Mouse (Mus musculus): ENCODE measurements at regions not wholly inside any gene's neighbourhood (a gene's known extent, or its start where the extent isn't known, plus 50 kb on each side); places are given as distances from the start of the nearest gene placed in this dataset.

DNA sequence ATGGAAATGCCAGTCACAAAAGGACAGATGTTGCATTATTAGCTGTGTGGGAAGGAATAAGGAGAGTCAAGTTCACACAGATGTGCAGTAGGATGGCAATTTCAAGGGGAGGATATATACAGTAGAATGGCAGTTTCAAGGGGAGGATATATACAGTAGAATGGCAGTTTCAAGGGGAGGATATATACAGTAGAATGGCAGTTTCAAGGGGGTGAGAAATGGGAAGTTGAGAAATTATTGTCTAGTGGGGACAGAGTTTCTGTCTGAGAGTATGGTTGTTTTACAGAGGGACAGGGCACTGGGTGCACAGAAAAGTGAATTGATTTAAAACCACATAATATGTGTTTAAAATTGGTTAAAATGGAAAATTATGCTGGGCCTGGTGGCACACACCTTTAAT, 54.8 kb upstream of the Scel start:
- Histone ChIP-seq H3K4me3 (no peak overlapping the region), H3K27ac (no peak overlapping the region)
- intact Hi-C loops (cut with DNase I) = no loop called here
- TF ChIP-seq CTCF (IDR thresholded peaks at IDR 0.05) = no peak
- DNase-seq (ENCODE audit: extremely low spot score in 1 of 2, low spot score in 2 of 2) = no peak

DNA sequence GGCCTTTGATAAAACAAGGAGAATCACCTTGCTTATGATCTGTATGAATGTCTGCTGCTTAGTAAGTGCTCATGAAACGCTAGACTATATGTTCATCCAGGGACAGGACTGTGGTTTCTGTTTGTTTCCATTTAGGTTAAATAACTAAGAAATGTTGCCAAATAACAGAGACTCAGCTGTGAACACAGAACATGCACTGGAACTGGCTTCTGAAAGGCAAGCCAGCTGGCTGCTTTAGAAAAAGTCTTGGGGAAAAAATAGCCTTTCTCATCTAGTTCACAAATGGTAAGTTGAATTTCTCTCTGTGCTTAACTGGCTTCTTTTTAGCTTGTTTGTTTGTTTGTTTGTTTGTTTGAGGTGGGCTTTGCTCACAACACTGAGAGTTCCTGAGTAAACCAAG, 57.0 kb upstream of the Scel start:
- Histone ChIP-seq H3K4me3 (no peak overlapping the region), H3K27ac (no peak overlapping the region)
- DNase-seq (ENCODE audit: extremely low spot score in 1 of 2, low spot score in 2 of 2) = no peak
- TF ChIP-seq CTCF (IDR thresholded peaks at IDR 0.05) = no peak
- intact Hi-C loops (cut with DNase I) = no loop called here

DNA sequence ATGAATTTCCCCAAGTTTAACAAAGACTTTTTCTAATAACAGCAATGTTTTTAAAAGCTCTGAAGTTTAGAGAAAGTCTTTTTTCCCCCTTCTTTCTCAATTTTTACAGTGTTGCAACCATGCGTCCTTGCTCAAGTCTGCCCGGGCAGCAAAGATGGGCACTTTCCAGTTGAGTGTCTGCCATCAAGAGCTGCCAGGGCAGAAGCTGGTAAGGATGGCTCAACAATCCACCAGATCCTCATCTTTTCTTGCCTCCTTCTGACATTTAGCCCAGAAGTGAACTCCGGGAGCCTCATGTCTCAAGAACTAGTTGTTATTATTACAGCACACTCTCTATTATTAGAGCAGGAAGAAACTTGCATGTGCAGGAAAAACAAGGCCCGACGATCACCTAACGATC, 62.4 kb upstream of the Scel start:
- no peak for TF ChIP-seq CTCF (IDR thresholded peaks at IDR 0.05)
- intact Hi-C loops (cut with DNase I) = no loop called here
- Histone ChIP-seq H3K4me3 (no peak overlapping the region), H3K27ac (no peak overlapping the region)
- DNase-seq (ENCODE audit: extremely low spot score in 1 of 2, low spot score in 2 of 2) = no peak

DNA sequence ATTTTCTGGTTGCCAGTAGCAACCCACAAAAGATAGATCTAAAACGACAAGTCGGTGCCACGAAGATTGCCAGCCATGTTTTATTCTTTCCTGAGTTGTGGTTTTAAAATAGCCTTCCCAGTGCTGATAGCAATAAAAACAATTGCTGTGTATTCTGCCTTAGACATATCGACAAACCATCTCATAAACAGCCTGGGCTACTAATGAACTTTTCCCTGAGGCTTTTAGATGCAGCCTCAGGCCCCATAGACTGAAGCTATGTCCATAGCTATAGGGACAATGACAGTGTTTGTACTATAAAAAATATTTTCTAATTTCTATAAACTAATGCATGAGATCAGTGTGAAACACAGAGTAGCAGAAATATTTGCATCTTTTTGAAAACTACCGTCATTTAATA, 63.7 kb upstream of the Scel start:
- Histone ChIP-seq H3K4me3 (no peak overlapping the region), H3K27ac (no peak overlapping the region)
- intact Hi-C loops (cut with DNase I) = no loop called here
- TF ChIP-seq CTCF (IDR thresholded peaks at IDR 0.05) = no peak
- DNase-seq (ENCODE audit: extremely low spot score in 1 of 2, low spot score in 2 of 2) = no peak

DNA sequence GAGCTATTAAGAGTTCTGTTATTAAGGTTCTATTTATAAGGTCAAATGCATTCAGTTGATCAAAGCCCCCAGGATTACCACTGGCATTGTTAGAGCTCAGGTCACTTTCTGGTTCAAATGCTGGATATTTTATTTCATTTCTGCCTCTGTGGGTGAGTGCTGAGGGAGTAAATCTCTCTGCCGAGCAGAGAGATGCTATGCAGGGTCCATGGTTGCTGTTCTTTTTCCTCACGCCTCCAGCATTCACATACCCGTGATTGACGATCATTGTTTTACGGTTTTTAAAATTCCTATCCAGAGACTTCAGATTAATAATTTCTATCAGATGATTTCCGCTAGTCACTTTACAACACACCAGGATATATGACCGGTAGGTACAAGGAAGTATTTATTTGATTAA, 64.1 kb upstream of the Scel start:
- Histone ChIP-seq H3K4me3 (no peak overlapping the region), H3K27ac (no peak overlapping the region)
- TF ChIP-seq CTCF (IDR thresholded peaks at IDR 0.05) = no peak
- no peak for DNase-seq (ENCODE audit: extremely low spot score in 1 of 2, low spot score in 2 of 2)
- intact Hi-C loops (cut with DNase I) = no loop called here

DNA sequence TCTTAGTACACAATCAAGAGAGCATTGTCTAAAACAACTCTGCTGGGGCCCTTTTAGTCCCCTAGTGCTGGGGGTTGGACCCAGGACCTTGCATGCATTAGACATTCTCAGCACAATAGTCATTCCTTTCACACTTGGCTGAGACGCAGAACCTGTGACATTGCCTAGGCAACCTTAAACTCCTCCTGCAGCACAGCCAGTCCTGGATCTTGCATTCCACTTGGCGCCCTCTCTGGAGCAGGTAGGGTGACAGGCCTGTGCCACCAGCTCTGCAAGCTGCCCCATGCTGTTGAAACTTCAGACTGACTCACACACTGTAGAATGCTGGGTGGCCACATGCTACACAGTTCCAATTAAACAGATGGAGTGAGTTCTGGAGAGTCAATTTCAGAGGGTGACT, 66.5 kb upstream of the Scel start:
- DNase-seq (ENCODE audit: extremely low spot score in 1 of 2, low spot score in 2 of 2) = no peak
- no peak overlapping the region for H3K27ac ChIP-seq
- intact Hi-C loops (cut with DNase I) = no loop called here
- H3K4me3 ChIP-seq = no peak overlapping the region
- no peak for TF ChIP-seq CTCF (IDR thresholded peaks at IDR 0.05)

DNA sequence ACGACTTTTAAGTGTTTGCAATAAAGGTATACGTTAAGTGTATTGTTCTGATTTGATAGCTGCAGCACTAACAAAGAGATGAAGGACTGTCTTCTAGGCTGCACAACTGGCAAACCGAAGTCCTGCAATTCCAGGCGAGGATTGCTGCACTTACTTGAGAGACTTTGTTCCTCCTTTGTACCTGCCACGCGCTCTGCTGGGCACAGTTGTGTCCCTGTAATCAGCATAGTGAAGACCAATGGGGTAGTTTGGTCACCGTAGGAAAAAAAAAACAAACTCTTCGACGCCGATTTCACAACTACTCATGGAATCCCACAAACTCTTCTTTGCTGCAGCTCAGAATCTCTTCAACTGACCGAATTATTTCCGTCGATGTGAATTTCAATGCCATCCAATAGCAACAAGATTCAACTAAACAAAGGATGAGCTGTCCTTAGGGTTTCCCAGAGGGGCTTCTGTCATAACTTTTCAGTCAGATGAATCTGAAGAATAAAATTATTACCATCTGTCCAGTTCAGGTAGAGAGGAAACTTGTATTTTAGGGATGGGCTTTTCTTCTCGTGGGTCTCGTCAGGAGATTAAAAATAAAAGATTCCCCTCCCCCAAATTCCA, 71.6 kb upstream of the Scel start:
- no peak for DNase-seq (ENCODE audit: extremely low spot score in 1 of 2, low spot score in 2 of 2)
- H3K4me3 ChIP-seq = no peak overlapping the region
- TF ChIP-seq CTCF (IDR thresholded peaks at IDR 0.05) = no peak
- intact Hi-C loops (cut with DNase I) = no loop called here
- H3K27ac ChIP-seq = no peak overlapping the region

DNA sequence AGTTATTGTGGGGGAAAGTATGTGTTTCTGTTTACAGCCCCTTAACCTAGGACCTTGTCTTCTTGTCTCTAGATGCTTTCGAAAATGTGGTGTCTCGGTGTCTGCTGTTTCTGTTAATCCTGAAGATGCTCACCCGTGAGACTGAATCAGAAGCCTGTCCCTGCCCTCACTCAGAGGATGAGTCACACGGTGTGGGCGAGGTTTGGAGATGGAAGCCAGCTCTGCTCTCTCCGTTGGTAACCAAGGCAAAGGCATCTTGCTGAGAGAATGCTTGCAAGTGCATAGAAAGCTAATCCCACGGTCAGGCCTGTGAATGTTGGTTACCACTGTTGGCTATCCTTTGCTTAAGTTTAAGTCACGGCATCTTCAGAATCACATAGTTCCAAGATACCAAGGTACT, 72.9 kb upstream of the Scel start:
- DNase-seq (ENCODE audit: extremely low spot score in 1 of 2, low spot score in 2 of 2) = peak; percentile 60 to 62
- H3K27ac ChIP-seq = no peak overlapping the region
- no peak for TF ChIP-seq CTCF (IDR thresholded peaks at IDR 0.05)
- no peak overlapping the region for H3K4me3 ChIP-seq
- intact Hi-C loops (cut with DNase I) = no loop called here

DNA sequence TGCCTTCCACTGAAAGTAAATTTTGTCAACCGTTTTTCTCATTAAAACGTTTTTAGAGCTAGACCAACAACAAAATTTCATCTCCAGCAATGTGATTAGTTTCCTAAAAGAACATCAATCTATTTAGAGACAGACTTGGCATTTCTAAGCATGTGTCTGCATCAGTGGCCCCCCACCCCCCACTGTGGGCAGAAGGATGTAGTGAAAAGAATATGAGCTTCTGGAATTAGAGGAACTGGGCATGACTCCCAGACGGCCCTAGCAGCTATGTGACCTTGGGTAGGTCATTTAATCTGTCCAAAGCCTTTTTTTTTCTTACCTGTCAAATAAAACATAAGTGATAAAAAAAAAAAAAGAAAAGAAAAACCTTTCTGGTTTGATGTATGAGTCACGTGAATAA, 78.9 kb upstream of the Scel start:
- DNase-seq (ENCODE audit: extremely low spot score in 1 of 2, low spot score in 2 of 2) = no peak
- H3K27ac ChIP-seq = no peak overlapping the region
- no peak for TF ChIP-seq CTCF (IDR thresholded peaks at IDR 0.05)
- intact Hi-C loops (cut with DNase I) = no loop called here
- no peak overlapping the region for H3K4me3 ChIP-seq

DNA sequence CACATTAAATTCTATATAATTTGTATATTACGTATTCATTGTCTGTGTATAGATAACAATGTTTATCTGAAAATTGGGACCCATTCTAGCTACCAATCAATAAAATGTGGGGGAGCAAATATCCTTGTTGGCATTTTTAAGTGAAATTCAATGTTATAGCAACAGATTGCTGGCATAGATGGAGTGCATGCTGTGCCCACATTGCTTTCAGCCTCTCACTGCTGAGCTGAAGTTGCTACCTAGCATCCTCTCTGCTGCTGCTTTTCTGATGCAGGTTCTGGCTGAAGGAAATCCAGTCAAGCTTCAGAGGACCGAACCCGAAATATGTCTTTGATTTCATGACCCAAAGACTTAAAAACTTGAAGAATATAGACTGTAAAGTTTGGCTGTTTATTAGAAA, 80.0 kb upstream of the Scel start:
- no peak for TF ChIP-seq CTCF (IDR thresholded peaks at IDR 0.05)

DNA sequence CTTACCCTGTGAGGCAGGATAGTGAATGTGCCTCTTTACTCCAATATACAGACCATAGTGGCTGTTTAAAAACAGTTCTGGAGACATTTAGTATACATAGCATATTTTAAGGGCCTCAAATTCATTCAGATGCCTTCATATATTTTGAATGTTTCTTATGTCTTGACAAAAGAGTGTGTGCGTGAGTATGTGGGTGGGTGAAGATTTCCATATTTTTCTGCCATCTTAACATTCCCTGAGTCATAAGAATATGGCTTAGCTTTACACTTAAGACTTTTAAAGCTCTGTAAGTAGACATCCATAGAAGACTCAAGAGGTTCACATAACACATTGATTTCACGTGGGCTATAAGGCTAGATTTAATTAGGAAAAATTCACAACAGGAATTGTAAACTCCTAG, 81.3 kb upstream of the Mycbp2 start:
- TF ChIP-seq CTCF (IDR thresholded peaks at IDR 0.05) = no peak
- Histone ChIP-seq H3K27ac (no peak overlapping the region), H3K4me3 (no peak overlapping the region)
- intact Hi-C loops (cut with DNase I) = loop anchor here (5.0 kb wide), 1 partner anchor 39 kb away; no protein-coding TSS in a partner anchor
- no peak for DNase-seq (ENCODE audit: extremely low spot score in 1 of 2, low spot score in 2 of 2)

More for the DNA sequence above, 80.0 kb upstream of the Scel start:
- H3K4me3 ChIP-seq = no peak overlapping the region
- no peak overlapping the region for H3K27ac ChIP-seq
- DNase-seq (ENCODE audit: extremely low spot score in 1 of 2, low spot score in 2 of 2) = no peak
- intact Hi-C loops (cut with DNase I) = no loop called here

DNA sequence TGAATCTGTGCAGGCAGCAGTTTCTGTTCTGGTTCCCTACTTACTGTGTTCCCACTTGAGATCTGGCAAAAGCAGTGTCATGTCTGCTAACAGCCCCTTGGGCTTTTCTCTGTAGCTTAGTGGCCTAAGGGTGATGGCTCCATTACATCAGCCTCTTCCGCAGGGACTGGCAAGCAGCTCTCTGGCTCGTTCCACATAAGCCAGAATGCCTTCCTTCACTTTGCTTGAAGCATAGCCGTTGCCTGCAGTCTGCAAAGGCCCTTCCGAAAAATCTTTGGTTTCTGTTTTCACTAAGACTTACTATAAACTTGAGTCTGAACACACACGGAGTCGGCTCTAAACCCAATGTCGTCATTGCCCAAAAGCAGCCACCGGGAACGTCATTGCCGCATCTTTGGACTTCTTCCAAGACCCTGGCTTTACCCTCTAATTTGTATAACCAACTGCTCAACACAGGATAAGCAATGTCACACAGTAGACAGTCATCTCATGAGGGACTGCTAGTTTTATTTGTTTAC, 74.8 kb upstream of the Mycbp2 start:
- no peak for DNase-seq (ENCODE audit: extremely low spot score in 1 of 2, low spot score in 2 of 2)
- no peak overlapping the region for H3K4me3 ChIP-seq
- TF ChIP-seq CTCF (IDR thresholded peaks at IDR 0.05) = no peak
- intact Hi-C loops (cut with DNase I) = no loop called here
- no peak overlapping the region for H3K27ac ChIP-seq

All from left cerebral cortex, adult 2 months (tissue).